Mouse (Mus musculus) cortical plate, adult 2 months (tissue): Measurements from ENCODE around the gene Eif3g.

ENCODE experiments used
- CTCF ChIP-seq: fragments of 200-500 bp; IDR thresholded peaks from 2 replicates; pipeline ENCODE4 v1.5.1; 2011; ENCODE audit warnings: mild to moderate bottlenecking, control low read depth, low read length; ENCODE audit not compliant: insufficient read depth; ENCODE audit errors: extremely low read depth
- POLR2A ChIP-seq: fragments of 200-500 bp; IDR thresholded peaks from 2 replicates; pipeline ENCODE4 v1.6.1; 2011; ENCODE audit warnings: mild to moderate bottlenecking, low read length, control low read depth; ENCODE audit not compliant: insufficient read depth; ENCODE audit errors: extremely low read depth

GRCm38 (mm10) chr9:20876318-20877117, 21.9 kb downstream of the Eif3g start:
- no peak for TF ChIP-seq CTCF
- TF ChIP-seq POLR2A, result no peak
